Mouse (Mus musculus) naive thymus-derived CD4-positive, alpha-beta T cell, adult 2 months (primary cell): ENCODE measurements around the gene Vtcn1.
A peak's percentile ranks its signal among the peaks of the same experiment; 100 is the strongest.

ENCODE experiments used
- DNase-seq: peaks from one replicate; pipeline ENCODE4 v3.0.0-alpha.2; 2011; ENCODE audit warnings: low read depth

Gene Vtcn1

DNA sequence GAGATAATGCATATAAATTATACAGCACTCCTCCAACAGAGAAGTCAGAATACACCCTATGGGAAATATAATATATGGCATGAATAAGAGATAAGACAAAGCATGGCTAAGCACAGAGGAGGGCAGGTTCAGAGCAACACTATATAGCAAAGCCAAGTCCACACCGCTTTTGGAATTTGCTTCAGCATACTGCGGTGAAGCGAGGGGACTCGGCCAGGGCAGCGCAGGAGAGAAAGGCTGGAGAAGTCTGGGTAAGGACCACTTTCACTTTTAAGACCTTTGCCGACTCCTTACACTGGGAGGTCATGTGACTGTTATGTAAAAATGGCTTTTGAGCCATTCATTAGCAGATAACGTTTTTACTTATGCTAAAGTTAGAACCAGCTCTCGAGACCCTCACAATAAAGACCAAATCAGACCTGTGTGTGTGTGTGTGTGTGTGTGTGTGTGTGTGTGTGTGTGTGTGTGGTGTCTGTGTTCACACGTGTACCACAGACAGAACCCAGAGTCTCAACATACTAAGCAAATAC, 95.4 kb downstream of the Vtcn1 start:
- DNase-seq, result peak; percentile 35

DNA sequence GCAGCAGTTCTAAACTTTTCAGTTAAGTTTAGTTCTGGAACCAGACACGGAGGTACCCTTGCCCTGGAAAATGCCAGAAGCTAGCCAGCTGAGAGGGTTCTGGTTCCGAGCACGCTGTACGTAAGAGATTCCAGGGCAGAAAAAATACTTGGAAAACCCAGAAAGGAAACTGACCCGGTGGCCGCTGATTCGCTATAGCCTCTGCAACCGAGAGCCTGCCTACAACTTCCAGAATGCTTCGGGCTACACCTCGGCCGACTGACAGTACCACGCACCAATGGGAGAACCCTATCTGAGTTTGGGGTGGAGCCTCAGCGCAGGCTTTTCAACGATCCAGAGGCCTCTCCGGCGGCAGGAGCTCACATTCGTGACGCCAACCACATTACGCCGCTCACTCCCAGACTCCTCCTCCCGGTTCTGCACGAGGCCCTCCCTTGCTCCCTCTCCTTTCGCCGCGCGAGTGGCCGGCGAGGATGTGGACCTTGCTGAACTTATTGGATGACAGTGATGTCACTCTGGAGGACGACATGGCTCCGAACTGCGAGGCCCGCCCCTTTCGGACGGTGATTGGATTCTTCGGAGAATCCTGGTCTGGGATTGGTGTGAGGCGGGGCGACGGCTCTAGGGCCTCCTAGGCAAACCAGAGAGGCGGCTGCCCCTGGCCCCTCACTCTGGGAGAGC, 96.7 kb downstream of the Vtcn1 start, which contains the start of gene Trim45:
Gene Trim45, plus strand, starts transcription at position 378 of the 681 bp plus-strand sequence.
- DNase-seq, result peak; percentile 98

DNA sequence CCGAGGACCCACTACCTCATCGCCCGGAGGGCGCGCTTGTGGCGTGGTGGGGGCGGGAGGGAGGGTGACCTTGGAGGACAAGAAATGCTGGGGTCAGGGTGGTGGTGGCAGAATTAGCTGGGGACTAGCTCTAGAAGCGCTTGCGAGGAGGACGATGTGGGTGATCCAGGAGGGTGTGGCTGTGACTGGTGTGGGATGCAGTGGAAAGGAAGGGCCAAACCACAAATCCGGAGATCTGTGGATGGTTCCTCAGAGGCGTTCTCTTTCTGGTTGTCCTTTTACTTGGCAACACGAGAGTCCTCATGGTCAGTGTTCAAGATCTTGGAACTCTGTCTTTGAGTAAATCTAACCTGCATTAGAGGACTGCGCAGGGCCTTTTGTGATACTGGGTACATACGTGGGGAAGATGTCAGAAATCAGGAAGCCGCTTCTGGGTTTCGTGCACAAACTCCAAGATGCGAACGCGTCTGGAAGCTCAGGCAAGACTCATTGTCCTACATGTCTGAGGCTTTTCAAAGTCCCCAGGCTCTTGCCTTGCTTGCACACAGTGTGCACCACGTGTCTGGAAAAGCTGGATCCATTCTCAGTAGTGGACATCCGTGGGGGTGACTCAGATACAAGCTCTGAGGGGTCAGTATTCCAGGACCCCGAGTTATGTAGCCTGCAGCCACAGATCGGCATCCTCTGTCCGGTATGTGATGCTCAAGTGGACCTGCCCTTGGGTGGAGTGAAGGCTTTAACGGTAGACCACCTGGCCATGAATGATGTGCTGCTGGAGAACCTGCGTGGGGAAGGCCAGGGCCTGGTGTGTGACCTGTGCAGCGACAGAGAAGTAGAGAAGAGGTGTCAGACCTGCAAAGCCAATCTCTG, 97.5 kb downstream of the Vtcn1 start:
- no peak for DNase-seq

DNA sequence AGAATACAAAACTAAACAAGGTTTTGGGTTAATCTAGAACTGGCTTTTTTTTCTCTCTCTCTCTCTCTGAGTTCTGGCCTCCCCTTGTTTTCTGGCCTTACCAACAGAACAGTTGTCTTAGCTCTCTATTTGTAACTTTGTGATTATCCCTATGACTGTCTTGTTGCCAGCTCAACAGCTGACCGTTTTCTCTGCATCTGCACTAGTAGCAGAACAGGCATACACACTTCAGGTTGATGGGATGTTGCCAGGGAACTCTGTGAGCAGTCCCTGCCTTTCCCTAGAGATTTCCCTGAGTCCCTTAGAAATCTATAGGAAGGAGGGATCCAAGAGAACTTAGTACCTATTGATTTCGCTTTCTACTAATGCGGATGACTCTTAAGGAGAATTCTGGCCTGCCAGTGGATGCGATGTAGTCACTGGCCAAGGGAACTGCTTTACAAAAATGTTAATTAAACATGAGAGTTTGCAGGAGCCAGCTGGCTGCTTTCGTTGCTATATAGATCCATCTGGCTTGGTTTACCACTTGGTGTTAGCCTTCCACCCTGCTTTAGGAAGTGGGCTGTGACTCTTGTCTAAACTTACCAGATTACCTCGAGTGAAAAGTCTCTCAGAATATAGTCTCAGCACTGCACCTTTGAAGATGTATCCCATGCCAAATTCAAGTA, 98.9 kb downstream of the Vtcn1 start:
- no peak for DNase-seq

DNA sequence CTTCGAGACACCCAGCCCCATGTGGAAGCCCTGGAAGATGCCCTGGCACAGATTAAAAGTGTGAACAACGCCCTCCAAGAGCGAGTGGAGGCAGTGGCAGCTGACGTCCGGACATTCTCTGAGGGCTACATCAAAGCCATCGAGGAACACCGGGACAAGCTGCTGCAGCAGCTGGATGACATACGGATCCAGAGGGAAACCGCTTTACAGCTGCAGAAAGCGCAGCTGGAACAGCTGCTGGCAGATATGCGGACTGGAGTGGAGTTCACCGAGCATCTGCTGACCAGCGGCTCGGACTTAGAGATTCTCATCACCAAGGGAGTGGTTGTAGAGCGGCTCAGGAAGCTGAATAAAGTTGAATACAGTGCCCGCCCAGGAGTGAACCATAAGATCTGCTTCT, 99.9 kb downstream of the Vtcn1 start:
- no peak for DNase-seq

DNA sequence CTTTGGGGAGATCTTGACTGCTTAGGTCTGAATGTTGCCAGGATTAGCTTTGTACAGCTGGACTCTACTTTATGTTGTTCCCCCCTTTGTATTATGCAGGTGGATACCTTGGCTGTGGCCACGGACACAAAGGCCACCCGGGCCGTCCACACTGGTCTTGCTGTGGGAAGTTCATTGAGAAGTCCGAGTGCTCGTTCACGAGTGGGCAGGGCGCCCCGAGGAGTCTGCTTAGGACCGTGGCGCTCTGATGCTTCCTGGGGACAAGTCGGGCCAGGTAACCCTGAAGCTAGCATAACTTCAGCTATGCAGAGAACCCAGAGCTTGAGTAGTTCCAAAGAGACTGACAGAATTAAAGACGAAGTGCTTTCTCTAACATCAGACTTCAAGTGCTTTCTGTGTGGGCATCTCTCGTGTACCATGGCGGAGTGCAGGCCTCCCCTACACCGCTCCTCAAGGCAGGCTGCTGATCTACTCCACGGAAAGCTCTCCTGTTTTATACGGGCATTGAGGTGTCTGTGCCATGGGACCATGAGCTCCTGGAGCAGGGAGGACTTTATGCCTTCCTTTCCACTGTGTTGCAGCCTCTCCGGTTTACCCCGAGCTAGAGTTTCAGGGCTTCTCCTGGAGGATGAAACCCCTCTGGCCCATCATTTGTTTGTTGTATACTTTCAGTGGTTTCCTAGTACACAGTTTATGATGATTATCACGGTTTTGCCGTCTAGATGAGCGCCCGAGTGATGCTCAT, 106.2 kb downstream of the Vtcn1 start:
- DNase-seq, result no peak

DNA sequence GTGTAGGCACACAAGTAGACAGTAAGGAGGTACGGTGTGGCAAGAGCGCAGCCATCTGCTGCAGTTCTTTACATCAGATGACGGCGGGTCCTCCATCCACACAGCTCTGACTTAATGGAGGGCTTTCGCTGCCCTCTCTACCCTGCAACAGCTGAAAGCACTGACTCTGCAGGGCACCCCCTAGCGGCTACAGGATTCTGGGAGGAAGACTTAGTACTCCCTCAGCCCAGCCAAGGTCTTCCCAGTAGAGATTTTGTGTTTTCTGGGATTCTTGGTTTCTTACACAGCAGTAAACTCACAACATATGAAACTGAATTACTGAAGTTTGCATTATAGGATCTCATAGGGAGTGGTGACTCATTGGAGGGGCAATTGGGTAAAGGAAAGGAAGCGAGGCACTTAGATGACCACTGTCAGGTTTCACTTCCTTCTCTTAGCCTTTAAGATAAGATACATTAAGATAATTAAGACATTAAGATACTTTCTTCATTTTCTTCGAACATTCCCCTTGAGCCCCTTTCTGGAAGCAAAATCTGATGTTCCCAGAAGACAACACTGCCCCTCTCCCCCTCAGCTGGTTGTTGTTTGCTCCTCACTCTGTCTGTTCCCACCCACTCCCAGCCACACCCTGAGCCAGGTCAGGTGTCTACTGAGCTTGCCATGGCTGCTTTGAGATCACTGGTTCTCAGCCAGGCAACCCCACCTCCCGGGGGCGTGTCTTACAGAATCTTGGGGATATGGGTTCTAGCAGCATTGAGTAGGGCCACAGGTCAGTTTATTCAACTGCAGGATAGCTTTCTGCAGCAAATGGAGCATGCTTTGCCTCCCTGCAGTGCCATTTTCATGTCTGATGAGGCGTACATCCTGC, 107.1 kb downstream of the Vtcn1 start:
- no peak for DNase-seq

DNA sequence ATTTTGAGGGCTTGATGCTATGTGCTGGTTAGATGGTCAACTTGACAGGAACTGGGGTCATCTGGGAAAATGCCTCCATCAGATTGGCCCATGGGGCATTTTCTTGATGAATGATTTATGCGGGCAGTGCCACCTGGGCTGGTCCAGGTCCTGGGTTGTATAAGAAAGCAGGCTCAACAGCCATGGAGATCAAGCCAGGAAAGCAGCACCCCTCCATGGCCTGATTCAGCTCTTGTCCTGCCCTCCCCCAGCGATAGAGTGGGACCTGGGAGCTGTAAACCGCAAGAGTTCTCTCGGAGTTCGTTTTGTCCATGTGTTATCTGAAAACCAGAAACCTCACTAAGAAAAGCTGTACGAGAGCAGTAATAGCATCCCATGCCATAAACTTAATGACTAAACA, 110.3 kb downstream of the Vtcn1 start:
- DNase-seq, result no peak

DNA sequence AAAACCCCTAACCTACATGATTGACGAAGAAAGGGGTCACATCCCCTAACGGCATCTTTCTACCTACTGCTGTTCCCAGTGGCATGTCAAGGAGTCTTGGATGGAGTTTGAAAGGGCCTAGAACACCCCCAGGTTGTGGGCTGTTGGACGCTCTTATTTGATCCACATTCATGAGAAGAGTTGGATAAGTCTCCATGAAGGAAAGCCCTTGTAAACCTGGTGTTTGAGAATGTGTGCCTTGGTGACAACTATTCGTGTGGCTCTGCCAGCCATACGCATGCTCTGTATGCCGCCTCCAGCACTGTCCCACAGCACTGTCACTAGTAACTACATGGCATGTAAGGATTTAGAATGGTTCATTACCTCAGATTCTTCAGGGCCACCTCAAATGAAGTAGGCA, 110.9 kb downstream of the Vtcn1 start:
- no peak for DNase-seq

DNA sequence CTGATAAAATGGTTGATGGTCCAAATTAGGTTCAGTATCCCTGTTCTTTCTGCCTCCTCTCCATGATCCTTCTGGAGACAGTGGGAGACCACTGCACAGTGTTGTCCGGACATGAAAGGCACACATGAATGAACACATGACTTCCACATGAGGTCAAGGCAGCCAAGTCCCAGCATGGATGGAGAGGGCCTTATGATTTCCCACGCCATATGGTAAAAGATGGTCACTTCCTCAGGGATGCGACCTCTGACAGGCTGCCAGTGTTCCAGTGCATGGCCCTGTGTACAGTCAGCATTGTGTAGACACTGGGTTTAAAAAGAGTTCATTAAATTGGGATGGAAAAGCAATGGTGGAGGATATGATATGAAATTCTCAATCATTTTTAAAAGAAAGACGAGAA, 113.0 kb downstream of the Vtcn1 start:
- no peak for DNase-seq

DNA sequence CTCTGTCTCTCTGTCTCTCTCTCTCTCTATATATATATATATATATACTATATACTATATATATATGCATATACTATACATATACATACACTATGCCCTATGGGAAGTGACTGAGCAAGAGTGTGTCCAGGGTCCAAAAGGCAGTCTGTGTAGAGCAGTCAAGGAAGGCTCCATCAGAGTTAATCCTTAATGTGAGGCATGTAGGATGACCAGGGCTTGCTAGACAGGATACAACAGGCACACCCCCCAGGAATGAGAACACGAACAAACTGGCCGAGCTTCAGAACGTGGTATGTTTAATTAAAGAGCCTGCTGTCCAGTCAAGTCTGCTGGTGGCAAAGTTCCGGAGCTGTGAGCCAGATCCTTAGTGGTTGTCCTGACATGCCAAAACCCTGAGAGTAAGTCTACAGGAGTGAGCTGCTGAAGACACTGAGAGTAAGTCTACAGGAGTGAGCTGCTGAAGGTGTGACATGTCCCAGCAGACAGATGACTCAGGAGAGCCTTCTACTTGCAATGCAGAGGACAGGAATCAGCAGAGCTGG, 115.3 kb downstream of the Vtcn1 start:
- no peak for DNase-seq
